Mouse (Mus musculus) intestine, postnatal 0 days (tissue): Measurements from ENCODE around the gene Nox1. TPM values are rescaled to one million over a fixed set of nuclear protein-coding genes. Genes with fewer than 3 reads are reported as not detected.

Source experiments
- ATAC-seq: fragments of 200-750 bp; cut with Nextera tagmentation; 2 replicates; pipeline ENCODE4 v1.8.0; 2017; ENCODE audit warnings: mild to moderate bottlenecking, moderate TSS enrichment, moderate library complexity
- H3K27ac ChIP-seq: fragments of 300-500 bp; sonication (generic); 2 replicates; pipeline ENCODE4 v1.5.1; 2014; ENCODE audit warnings: mild to moderate bottlenecking, low read depth, low read length, moderate library complexity
- H3K27me3 ChIP-seq: fragments of 300-500 bp; sonication (generic); replicated peaks from 2 replicates; pipeline ENCODE4 v1.6.1; 2014; ENCODE audit warnings: low read length, mixed read lengths; ENCODE audit not compliant: control insufficient read depth, insufficient read depth
- H3K36me3 ChIP-seq: fragments of 300-500 bp; sonication (generic); 2 replicates; pipeline ENCODE4 v1.6.1; 2014; ENCODE audit warnings: mild to moderate bottlenecking, moderate library complexity; ENCODE audit not compliant: control insufficient read depth, insufficient read depth
- H3K4me1 ChIP-seq: fragments of 300-500 bp; sonication (generic); replicated peaks from 2 replicates; pipeline ENCODE4 v1.6.1; 2014; ENCODE audit warnings: antibody characterized with exemption, low read length, mixed read lengths; ENCODE audit not compliant: control insufficient read depth, insufficient read depth
- H3K4me2 ChIP-seq: fragments of 300-500 bp; sonication (generic); replicated peaks from 2 replicates; pipeline ENCODE4 v1.6.1; 2014; ENCODE audit warnings: low read depth, mild to moderate bottlenecking, moderate library complexity
- H3K4me3 ChIP-seq: fragments of 300-500 bp; sonication (generic); 2 replicates; pipeline ENCODE4 v1.5.1; 2014; ENCODE audit warnings: low read depth, low read length
- H3K9ac ChIP-seq: fragments of 300-500 bp; sonication (generic); 2 replicates; pipeline ENCODE4 v1.6.1; 2014; ENCODE audit warnings: mild to moderate bottlenecking, low read depth, low read length
- H3K9me3 ChIP-seq: fragments of 300-500 bp; sonication (generic); 2 replicates; pipeline ENCODE4 v1.6.1; 2016; ENCODE audit warnings: mixed run types; ENCODE audit not compliant: control insufficient read depth
- CTCF ChIP-seq: sonication (generic); IDR thresholded peaks from 2 replicates; pipeline ENCODE4 v1.5.1; 2016; ENCODE audit warnings: low read depth, mild to moderate bottlenecking, control low read depth, antibody characterized with exemption, moderate library complexity
- WGBS: fragments of 180-500 bp; shearing (Covaris S2); extraction: QIAGEN DNeasy Blood & Tissue Kit; methylation state at CpG from one replicate; pipeline ENCODE4 v1.1.7; 2014; 5-methylcytosine and 5-hydroxymethylcytosine counted together
- polyA plus RNA-seq: library from polyadenylated mRNA; unstranded; fragments of >200 nt; fragmentation: Nextera tagmentation; extraction: Ambion mirVana; gene quantifications from 2 replicates; pipeline ENCODE4 v1.2.1, GENCODE M21; 2015

The Nox1 gene
- polyA plus RNA-seq, 1 experiment from 2014 or later: 0.46 TPM

DNA sequence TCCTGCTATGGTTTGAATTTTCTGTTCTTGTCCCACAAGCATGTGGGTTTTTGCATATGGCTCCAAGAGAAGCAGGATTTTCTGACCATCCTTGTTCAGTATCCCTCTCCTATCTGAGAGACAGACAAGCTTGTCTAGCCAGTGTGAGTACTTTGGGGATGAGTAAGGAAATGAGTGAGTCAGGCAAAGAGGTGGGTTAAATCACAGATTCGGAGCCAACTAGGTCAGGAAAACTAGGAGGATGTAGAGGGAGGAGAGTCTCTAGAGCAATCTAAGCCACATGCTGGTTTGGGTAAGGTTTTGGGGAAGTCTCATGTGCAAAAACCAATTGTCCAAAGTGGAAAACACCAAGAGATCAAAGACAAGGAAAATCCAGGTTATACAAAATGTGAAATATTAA, 80.2 kb downstream of the Nox1 start:
- H3K36me3 ChIP-seq: no peaks in the 10 kb centered on the region
- no peaks in the 10 kb centered on the region for H3K27me3 ChIP-seq
- no peak overlapping the region for H3K4me3 ChIP-seq
- no peak for TF ChIP-seq CTCF
- no peaks in the 10 kb centered on the region for H3K4me1 ChIP-seq
- WGBS: 82% methylated on average over 1 of the region's 1 CpGs
- H3K9me3 ChIP-seq: no peaks in the 10 kb centered on the region
- H3K27ac ChIP-seq: no peak overlapping the region
- no peak for ATAC-seq
- no peak overlapping the region for H3K9ac ChIP-seq
- no peak overlapping the region for H3K4me2 ChIP-seq

DNA sequence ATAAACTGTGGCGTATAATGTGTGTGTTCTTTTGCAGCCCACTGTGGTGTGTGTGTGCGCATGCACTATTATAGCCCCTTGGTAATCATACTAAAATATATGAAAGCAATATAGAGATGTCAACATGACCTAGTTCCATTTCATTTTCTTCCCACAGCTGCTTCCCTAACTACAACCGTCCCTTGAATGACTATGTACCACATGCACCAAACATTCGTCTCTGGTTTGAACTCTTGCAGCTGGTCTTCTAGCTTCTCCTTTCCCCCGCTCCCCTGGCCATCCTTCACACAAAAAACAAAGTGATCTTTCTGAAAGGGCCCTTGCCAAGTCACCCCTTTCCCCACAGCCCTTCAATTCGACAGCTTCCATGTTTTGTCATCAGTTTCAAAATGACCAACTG, 81.7 kb downstream of the Nox1 start:
- ATAC-seq: no peak
- no peak for TF ChIP-seq CTCF

DNA sequence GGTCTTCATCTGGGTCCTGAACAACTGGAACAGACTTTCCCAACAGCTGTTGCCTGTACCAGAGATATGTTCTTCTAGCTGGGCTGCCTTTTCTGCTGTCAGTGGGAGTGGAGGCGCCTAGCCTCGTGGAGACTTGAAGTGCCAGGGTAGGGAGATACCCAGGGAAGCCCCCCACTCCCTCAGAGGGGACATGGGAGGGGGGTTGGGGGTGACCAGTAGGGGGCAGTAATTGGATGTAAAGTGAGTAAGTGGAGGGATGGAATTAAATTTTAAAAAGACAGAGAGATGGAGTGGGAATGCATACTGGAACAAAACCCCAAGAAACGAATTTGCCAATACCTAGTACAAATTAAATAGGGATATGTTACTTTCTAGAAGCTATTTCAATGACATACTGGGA, 87.9 kb downstream of the Nox1 start:
- Histone ChIP-seq H3K9me3 (no peaks in the 10 kb centered on the region), H3K4me2 (no peak overlapping the region), H3K4me3 (no peak overlapping the region), H3K36me3 (no peaks in the 10 kb centered on the region), H3K4me1 (no peaks in the 10 kb centered on the region), H3K9ac (no peak overlapping the region), H3K27ac (no peak overlapping the region), H3K27me3 (no peaks in the 10 kb centered on the region)
- ATAC-seq: no peak
- TF ChIP-seq CTCF: peak; percentile 10; the same call in 1 of the 2 replicates
- WGBS: 53% methylated on average over 3 of the region's 3 CpGs

More for the DNA sequence above, 81.7 kb downstream of the Nox1 start:
- Histone ChIP-seq H3K27ac (no peak overlapping the region), H3K4me2 (no peak overlapping the region), H3K4me3 (no peak overlapping the region), H3K27me3 (no peaks in the 10 kb centered on the region), H3K9me3 (no peaks in the 10 kb centered on the region), H3K9ac (no peak overlapping the region), H3K36me3 (no peaks in the 10 kb centered on the region), H3K4me1 (no peaks in the 10 kb centered on the region)
- 82% methylated on average over 6 of the region's 6 CpGs for WGBS

DNA sequence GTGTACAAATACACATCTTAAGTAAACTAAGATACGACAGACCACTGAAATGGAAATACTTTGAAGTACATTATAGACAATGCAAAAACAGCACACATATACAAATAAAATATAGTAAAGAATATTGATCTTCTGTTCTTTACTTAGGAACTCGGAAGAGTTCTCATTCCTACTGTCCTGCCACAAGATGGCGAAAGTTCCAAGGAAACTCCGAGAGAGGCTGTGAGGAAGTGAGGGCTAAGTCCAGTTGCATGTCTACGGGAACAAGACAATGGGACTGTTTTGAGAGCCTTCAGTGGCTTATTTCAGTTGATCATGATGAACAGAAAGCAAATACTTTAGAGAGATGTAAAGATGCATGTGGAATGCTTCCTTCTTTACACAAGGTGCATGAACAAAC, 89.5 kb downstream of the Nox1 start:
- Histone ChIP-seq H3K4me3 (no peak overlapping the region), H3K36me3 (no peaks in the 10 kb centered on the region), H3K4me2 (no peak overlapping the region), H3K27me3 (no peaks in the 10 kb centered on the region), H3K9me3 (no peaks in the 10 kb centered on the region), H3K4me1 (no peaks in the 10 kb centered on the region), H3K9ac (no peak overlapping the region), H3K27ac (no peak overlapping the region)
- WGBS: 28% methylated on average over 5 of the region's 5 CpGs
- no peak for ATAC-seq
- peak; percentile 70 for TF ChIP-seq CTCF

DNA sequence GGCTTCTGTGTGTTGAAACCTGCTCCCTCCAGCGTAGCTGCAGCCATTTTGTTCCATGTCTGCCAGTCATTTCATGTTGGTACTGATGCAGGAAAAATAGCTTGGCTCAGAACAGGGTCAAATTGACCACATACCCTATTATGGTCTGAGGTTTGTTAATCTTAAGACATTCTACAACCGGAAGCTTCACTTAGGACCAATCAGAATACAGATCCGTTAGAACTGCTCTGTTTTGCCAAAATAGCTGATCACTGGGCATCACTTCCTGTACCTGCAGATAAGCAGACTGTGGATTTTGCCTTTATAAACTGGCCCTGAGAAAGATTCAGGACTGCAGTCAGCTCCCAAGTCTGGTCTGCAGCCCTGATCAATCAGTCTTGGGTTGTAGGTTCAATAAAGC, 93.2 kb downstream of the Nox1 start:
- H3K27ac ChIP-seq: no peak overlapping the region
- no peaks in the 10 kb centered on the region for H3K27me3 ChIP-seq
- no peak for TF ChIP-seq CTCF
- H3K9ac ChIP-seq: no peak overlapping the region
- 70% methylated on average over 3 of the region's 3 CpGs for WGBS
- H3K4me3 ChIP-seq: no peak overlapping the region
- no peaks in the 10 kb centered on the region for H3K4me1 ChIP-seq
- no peaks in the 10 kb centered on the region for H3K36me3 ChIP-seq
- H3K4me2 ChIP-seq: no peak overlapping the region
- ATAC-seq: no peak
- no peaks in the 10 kb centered on the region for H3K9me3 ChIP-seq

DNA sequence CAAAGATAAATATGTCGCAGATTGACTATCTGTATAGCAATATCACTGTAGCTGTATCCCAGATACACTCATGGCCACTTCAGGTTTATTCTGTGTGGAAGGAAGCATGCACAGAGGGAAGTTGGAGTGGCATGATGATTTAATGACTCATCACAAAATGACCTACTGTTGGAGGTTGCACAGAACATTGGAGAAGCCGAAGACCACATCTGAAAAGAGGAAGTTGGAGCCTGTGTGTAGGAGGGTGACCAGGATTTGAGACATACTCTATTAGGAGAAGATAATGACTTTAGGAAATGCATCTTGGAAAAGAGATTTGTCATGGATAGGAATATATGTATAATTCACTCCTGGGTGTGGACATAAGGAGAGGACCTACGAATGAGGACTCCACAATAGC, 105.3 kb downstream of the Nox1 start:
- Histone ChIP-seq H3K4me3 (no peak overlapping the region), H3K9me3 (no peaks in the 10 kb centered on the region), H3K4me2 (no peak overlapping the region), H3K4me1 (no peaks in the 10 kb centered on the region), H3K27me3 (no peaks in the 10 kb centered on the region), H3K36me3 (no peaks in the 10 kb centered on the region), H3K9ac (no peak overlapping the region), H3K27ac (no peak overlapping the region)
- ATAC-seq: no peak
- no peak for TF ChIP-seq CTCF
- 48% methylated on average over 3 of the region's 3 CpGs for WGBS

DNA sequence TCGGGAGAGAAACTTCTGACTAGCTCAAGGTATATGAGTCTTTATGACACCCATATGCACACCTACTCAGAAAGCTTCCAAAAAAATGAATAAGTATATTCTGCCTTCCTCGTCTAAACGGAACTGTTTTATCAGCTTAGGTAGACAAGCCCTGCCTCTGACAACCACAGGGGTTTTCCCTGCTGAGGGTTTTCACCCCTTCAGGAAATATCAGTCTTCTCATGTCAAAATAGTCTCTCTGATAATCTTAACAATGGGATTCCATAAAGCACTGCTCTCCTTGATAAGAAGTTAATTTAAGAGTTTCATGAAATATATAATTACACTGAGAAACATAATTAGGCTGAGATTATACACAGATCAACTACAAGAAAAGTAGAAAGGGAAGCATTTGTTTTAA, 110.0 kb downstream of the Nox1 start:
- H3K36me3 ChIP-seq: no peaks in the 10 kb centered on the region
- H3K4me3 ChIP-seq: no peak overlapping the region
- no peak overlapping the region for H3K9ac ChIP-seq
- H3K4me2 ChIP-seq: no peak overlapping the region
- H3K4me1 ChIP-seq: no peaks in the 10 kb centered on the region
- ATAC-seq: no peak
- no peaks in the 10 kb centered on the region for H3K27me3 ChIP-seq
- H3K27ac ChIP-seq: no peak overlapping the region
- H3K9me3 ChIP-seq: no peaks in the 10 kb centered on the region
- TF ChIP-seq CTCF: no peak
- 53% methylated on average over 3 of the region's 3 CpGs for WGBS
